Mouse (Mus musculus) cerebellum, adult 18-20 months (tissue): ENCODE data around the gene Pwwp2b.

Source experiments
- DNase-seq, 2 experiments: peaks; one replicate each; pipeline ENCODE4 v3.0.0; 2021

Pwwp2b gene

GRCm38 (mm10) chr7:139247881-139248614 lies at the start of gene Pwwp2b:
Pwwp2b (plus strand) TSS chr7:139248482.
- peak; percentile 84 to 90 for DNase-seq

GRCm38 (mm10) chr7:139200108-139200507 lies 48.2 kb upstream of the Pwwp2b start:
- DNase-seq: peak; percentile 77 to 81

GRCm38 (mm10) chr7:139201209-139201608 lies 47.1 kb upstream of the Pwwp2b start:
- DNase-seq: no peak

GRCm38 (mm10) chr7:139208023-139208772 lies 40.1 kb upstream of the Pwwp2b start:
- peak; percentile 39 to 61 for DNase-seq

GRCm38 (mm10) chr7:139208773-139209095 lies 39.5 kb upstream of the Pwwp2b start:
- DNase-seq: no peak

- no peak for DNase-seq
Measured at GRCm38 (mm10) chr7:139211761-139212160, 36.5 kb upstream of the Pwwp2b start.

- peak; percentile 98 for DNase-seq
Measured at GRCm38 (mm10) chr7:139212754-139213745, 35.2 kb upstream of the Pwwp2b start, which contains the start of the genes Lrrc27 and Stk32c. Lrrc27 (plus strand) TSS chr7:139212988. Stk32c (minus strand) TSS chr7:139213307.

- DNase-seq: no peak
Measured at GRCm38 (mm10) chr7:139213751-139214150, 34.5 kb upstream of the Pwwp2b start.

- no peak for DNase-seq
Measured at GRCm38 (mm10) chr7:139214160-139214559, 34.1 kb upstream of the Pwwp2b start.

- no peak for DNase-seq
Measured at GRCm38 (mm10) chr7:139214596-139215340, 33.5 kb upstream of the Pwwp2b start.

GRCm38 (mm10) chr7:139215516-139215915 lies 32.8 kb upstream of the Pwwp2b start:
- no peak for DNase-seq

- no peak for DNase-seq
Measured at GRCm38 (mm10) chr7:139215946-139216345, 32.3 kb upstream of the Pwwp2b start.

GRCm38 (mm10) chr7:139216464-139216863 lies 31.8 kb upstream of the Pwwp2b start:
- no peak for DNase-seq

GRCm38 (mm10) chr7:139217046-139217445 lies 31.2 kb upstream of the Pwwp2b start:
- DNase-seq: no peak

- DNase-seq: peak; percentile 24 to 30
Measured at GRCm38 (mm10) chr7:139218641-139219415, 29.5 kb upstream of the Pwwp2b start.

- peak in 1 of 2 experiments; percentile 38 for DNase-seq
Measured at GRCm38 (mm10) chr7:139219486-139219885, 28.8 kb upstream of the Pwwp2b start.

GRCm38 (mm10) chr7:139220303-139220702 lies 28.0 kb upstream of the Pwwp2b start:
- DNase-seq: no peak

GRCm38 (mm10) chr7:139221072-139221471 lies 27.2 kb upstream of the Pwwp2b start:
- no peak for DNase-seq

GRCm38 (mm10) chr7:139221856-139222255 lies 26.4 kb upstream of the Pwwp2b start:
- DNase-seq: no peak

- DNase-seq: no peak
Measured at GRCm38 (mm10) chr7:139222341-139222740, 25.9 kb upstream of the Pwwp2b start.

- no peak for DNase-seq
Measured at GRCm38 (mm10) chr7:139224070-139224469, 24.2 kb upstream of the Pwwp2b start.
